Comparison of ENCODE assay signal across 8 mouse cellular contexts in genomic region chr5:123135471-123136360, GRCm38 (mm10). TPM values are rescaled to one million over a fixed set of nuclear protein-coding genes. Genes with fewer than 3 reads are reported as not detected.
DNase-seq lines count a peak whose midpoint lies in the region; ATAC-seq and TF ChIP-seq lines count a peak whose summit lies in the region.

No protein-coding gene starts in this region.

- peak overlapping the region; percentile 100 for H3K27ac ChIP-seq in embryonic facial prominence, embryonic 15.5 days (replicated peaks)
- H3K27ac ChIP-seq in heart, embryonic 12.5 days (ENCODE audit: poor library complexity, severe bottlenecking): peak overlapping the region; percentile 100
- peak overlapping the region; percentile 100 for H3K27ac ChIP-seq in kidney, embryonic 16.5 days (ENCODE audit: low read length)
- H3K27ac ChIP-seq in liver, postnatal 0 days (ENCODE audit: low read depth): peak overlapping the region; percentile 100
- peak overlapping the region; percentile 100 for H3K27ac ChIP-seq in neural tube, embryonic 14.5 days (ENCODE audit: low read depth, low read length)

- H3K79me3 ChIP-seq in C2C12 (ENCODE audit: low read depth): peaks cover 15% of the 10 kb centered on the region

- DNase-seq in adrenal gland, postnatal 14 days: peak; percentile 96
- peak; percentile 89 for DNase-seq in liver, postnatal 0 days
- DNase-seq in thymus, postnatal 4 days: peak; percentile 55

- peak overlapping the region; percentile 40; the same call in 1 of the 2 replicates for H3K9ac ChIP-seq in embryonic facial prominence, embryonic 15.5 days
- peak overlapping the region; percentile 98 for H3K9ac ChIP-seq in heart, embryonic 12.5 days
- peak overlapping the region; percentile 90 for H3K9ac ChIP-seq in kidney, embryonic 16.5 days (replicated peaks; ENCODE audit: low read length)
- peak overlapping the region; percentile 99 for H3K9ac ChIP-seq in liver, postnatal 0 days (replicated peaks)
- H3K9ac ChIP-seq in neural tube, embryonic 14.5 days (replicated peaks; ENCODE audit: low read depth, low read length): peak overlapping the region; percentile 100

- 3% methylated on average over 30 of the region's 30 CpGs for WGBS in embryonic facial prominence, embryonic 15.5 days
- WGBS in heart, embryonic 12.5 days: under 1% methylated on average over 30 of the region's 30 CpGs
- 4% methylated on average over 30 of the region's 30 CpGs for WGBS in kidney, embryonic 16.5 days
- 18% methylated on average over 30 of the region's 30 CpGs for WGBS in liver, postnatal 0 days (ENCODE audit: insufficient replicate concordance)
- 1% methylated on average over 30 of the region's 30 CpGs for WGBS in neural tube, embryonic 14.5 days

- no peaks in the 10 kb centered on the region for H3K27me3 ChIP-seq in C2C12 (ENCODE audit: control insufficient read depth, insufficient read depth, insufficient read length)
- H3K27me3 ChIP-seq in embryonic facial prominence, embryonic 15.5 days: no peaks in the 10 kb centered on the region
- H3K27me3 ChIP-seq in heart, embryonic 12.5 days (replicated peaks): no peaks in the 10 kb centered on the region
- no peaks in the 10 kb centered on the region for H3K27me3 ChIP-seq in kidney, embryonic 16.5 days (ENCODE audit: insufficient read depth, low read length)
- H3K27me3 ChIP-seq in liver, postnatal 0 days (ENCODE audit: insufficient read depth, low read length): no peaks in the 10 kb centered on the region
- H3K27me3 ChIP-seq in neural tube, embryonic 14.5 days (ENCODE audit: control insufficient read depth, insufficient read depth, low read length): no peaks in the 10 kb centered on the region

- no peak; the same call in none of the 2 replicates for TF ChIP-seq EP300 in liver, postnatal 0 days (IDR thresholded peaks at IDR 0.05; ENCODE audit: low read depth)

- H3K36me3 ChIP-seq in C2C12 (ENCODE audit: control insufficient read depth, insufficient read depth): peaks cover 8% of the 10 kb centered on the region
- 0 out of 2 replicates have a peak, but pooled peaks cover 7% of the 10 kb centered on the region for H3K36me3 ChIP-seq in embryonic facial prominence, embryonic 15.5 days
- no peaks in the 10 kb centered on the region for H3K36me3 ChIP-seq in heart, embryonic 12.5 days
- peaks cover 10% of the 10 kb centered on the region; the same call in 1 of the 2 replicates for H3K36me3 ChIP-seq in kidney, embryonic 16.5 days (ENCODE audit: insufficient read depth, low read length)
- H3K36me3 ChIP-seq in liver, postnatal 0 days (replicated peaks; ENCODE audit: insufficient read depth, low read length): peaks cover 14% of the 10 kb centered on the region
- peaks cover 9% of the 10 kb centered on the region; the same call in 1 of the 2 replicates for H3K36me3 ChIP-seq in neural tube, embryonic 14.5 days (ENCODE audit: control insufficient read depth, insufficient read depth, low read length)

- peaks cover 40% of the 10 kb centered on the region for H3K79me2 ChIP-seq in C2C12 (ENCODE audit: control insufficient read depth, insufficient read depth)

- ATAC-seq in embryonic facial prominence, embryonic 15.5 days (ENCODE audit: insufficient number of reproducible peaks, low FRiP score, low TSS enrichment, low read depth): no peak; the same call in 1 of the 2 replicates
- peak; percentile 75 for ATAC-seq in heart, embryonic 12.5 days (ENCODE audit: insufficient number of reproducible peaks, low FRiP score)
- no peak for ATAC-seq in kidney, embryonic 16.5 days (ENCODE audit: low FRiP score, low TSS enrichment)
- ATAC-seq in liver, postnatal 0 days: peak; percentile 55
- ATAC-seq in neural tube, embryonic 14.5 days (ENCODE audit: low read depth): peak; percentile 4; the same call in 1 of the 2 replicates

- peak overlapping the region; percentile 38 for H3ac ChIP-seq in C2C12 (ENCODE audit: control insufficient read depth, insufficient read length, low read depth)

- TF ChIP-seq CTCF in C2C12 (IDR thresholded peaks at IDR 0.05; ENCODE audit: control insufficient read depth, insufficient read depth, insufficient read length): no peak
- TF ChIP-seq CTCF in liver, postnatal 0 days (IDR thresholded peaks at IDR 0.05; ENCODE audit: low read depth): no peak

- peak overlapping the region; percentile 97 for H3K4me2 ChIP-seq in embryonic facial prominence, embryonic 15.5 days (replicated peaks)
- peak overlapping the region; percentile 94 for H3K4me2 ChIP-seq in heart, embryonic 12.5 days
- H3K4me2 ChIP-seq in kidney, embryonic 16.5 days (replicated peaks; ENCODE audit: low read depth, low read length): peak overlapping the region; percentile 94
- peak overlapping the region; percentile 88 for H3K4me2 ChIP-seq in liver, postnatal 0 days (ENCODE audit: low read depth, low read length)
- peak overlapping the region; percentile 100 for H3K4me2 ChIP-seq in neural tube, embryonic 14.5 days (ENCODE audit: low read depth, low read length)

- H3K4me1 ChIP-seq in embryonic facial prominence, embryonic 15.5 days: peaks cover 72% of the 10 kb centered on the region
- peaks cover 78% of the 10 kb centered on the region for H3K4me1 ChIP-seq in heart, embryonic 12.5 days (replicated peaks)
- H3K4me1 ChIP-seq in kidney, embryonic 16.5 days (ENCODE audit: insufficient read depth, low read length): peaks cover 65% of the 10 kb centered on the region
- peaks cover 69% of the 10 kb centered on the region for H3K4me1 ChIP-seq in liver, postnatal 0 days (ENCODE audit: insufficient read depth)
- peaks cover 62% of the 10 kb centered on the region for H3K4me1 ChIP-seq in neural tube, embryonic 14.5 days (ENCODE audit: control insufficient read depth, insufficient read depth, low read length)

- no peaks in the 10 kb centered on the region for H3K9me3 ChIP-seq in embryonic facial prominence, embryonic 15.5 days (replicated peaks)
- H3K9me3 ChIP-seq in heart, embryonic 12.5 days (replicated peaks): no peaks in the 10 kb centered on the region
- no peaks in the 10 kb centered on the region for H3K9me3 ChIP-seq in kidney, embryonic 16.5 days (ENCODE audit: low read length)
- no peaks in the 10 kb centered on the region for H3K9me3 ChIP-seq in liver, postnatal 0 days (ENCODE audit: low read length)
- no peaks in the 10 kb centered on the region for H3K9me3 ChIP-seq in neural tube, embryonic 14.5 days (ENCODE audit: control insufficient read depth, low read length)

- peak overlapping the region; percentile 28 for H3K4me3 ChIP-seq in C2C12 (ENCODE audit: insufficient read depth, poor library complexity, severe bottlenecking)
- H3K4me3 ChIP-seq in embryonic facial prominence, embryonic 15.5 days (replicated peaks): peak overlapping the region; percentile 85
- peak overlapping the region; percentile 67 for H3K4me3 ChIP-seq in heart, embryonic 12.5 days
- peak overlapping the region; percentile 59 for H3K4me3 ChIP-seq in kidney, embryonic 16.5 days (ENCODE audit: low read length)
- peak overlapping the region; percentile 94 for H3K4me3 ChIP-seq in liver, postnatal 0 days (ENCODE audit: low read depth, low read length)
- peak overlapping the region; percentile 92 for H3K4me3 ChIP-seq in neural tube, embryonic 14.5 days (ENCODE audit: low read depth, low read length)

TF ChIP-seq in C2C12, 6 proteins besides CTCF, POLR2A, EP300 and RAD21:
- TF ChIP-seq CEBPB (IDR thresholded peaks at IDR 0.05; ENCODE audit: low read depth) (no peak), MYOD1 (IDR thresholded peaks at IDR 0.05; ENCODE audit: control insufficient read depth, insufficient read length, low read depth) (peak; percentile 85), MAX (IDR thresholded peaks at IDR 0.05) (peak; percentile 19)

RNA-seq across cellular contexts. Expression of gene Rhof, which starts 3.2 kb away (rescaled TPM):
- polyA plus RNA-seq in C2C12 (2012; fragmentation: generic; extraction: Trizol): 1.9 TPM
- total RNA-seq in adrenal gland, postnatal 14 days (2021): 0.89 and 4.2 TPM in 2 replicates
- 5.4 and 6.4 TPM in 2 replicates for polyA plus RNA-seq in embryonic facial prominence, embryonic 15.5 days (2015; fragmentation: Nextera tagmentation; extraction: Ambion mirVana)
- polyA plus RNA-seq in heart, embryonic 12.5 days (2016; fragmentation: Nextera tagmentation; extraction: Ambion mirVana): 1.0 and 1.3 TPM in 2 replicates
- polyA plus RNA-seq in kidney, embryonic 16.5 days (2015; fragmentation: Nextera tagmentation; extraction: Ambion mirVana): 3.2 and 3.8 TPM in 2 replicates
- 2.1 and 2.4 TPM in 2 replicates for polyA plus RNA-seq in liver, postnatal 0 days (2015; fragmentation: Nextera tagmentation; extraction: Ambion mirVana)
- polyA plus RNA-seq in neural tube, embryonic 14.5 days (2014; fragmentation: Nextera tagmentation; extraction: Ambion mirVana): 8.9 and 13.1 TPM in 2 replicates

RNA-seq across cellular contexts. Expression of gene Setd1b, which starts 6.3 kb away (rescaled TPM):
- 4.4 TPM for polyA plus RNA-seq in C2C12 (2012; fragmentation: generic; extraction: Trizol)
- total RNA-seq in adrenal gland, postnatal 14 days (2021): 25.5 and 29.7 TPM in 2 replicates
- polyA plus RNA-seq in embryonic facial prominence, embryonic 15.5 days (2015; fragmentation: Nextera tagmentation; extraction: Ambion mirVana): 11.4 TPM in 2 replicates
- 7.4 and 8.1 TPM in 2 replicates for polyA plus RNA-seq in heart, embryonic 12.5 days (2016; fragmentation: Nextera tagmentation; extraction: Ambion mirVana)
- 8.4 and 11.0 TPM in 2 replicates for polyA plus RNA-seq in kidney, embryonic 16.5 days (2015; fragmentation: Nextera tagmentation; extraction: Ambion mirVana)
- 3.6 and 4.3 TPM in 2 replicates for polyA plus RNA-seq in liver, postnatal 0 days (2015; fragmentation: Nextera tagmentation; extraction: Ambion mirVana)
- 13.0 and 15.9 TPM in 2 replicates for polyA plus RNA-seq in neural tube, embryonic 14.5 days (2014; fragmentation: Nextera tagmentation; extraction: Ambion mirVana)

RNA-seq across cellular contexts. Expression of gene Psmd9, which starts 33.5 kb away (rescaled TPM):
- polyA plus RNA-seq in C2C12 (2012; fragmentation: generic; extraction: Trizol): 33.2 TPM
- total RNA-seq in adrenal gland, postnatal 14 days (2021): 25.6 and 28.6 TPM in 2 replicates
- 92.3 and 95.4 TPM in 2 replicates for polyA plus RNA-seq in embryonic facial prominence, embryonic 15.5 days (2015; fragmentation: Nextera tagmentation; extraction: Ambion mirVana)
- polyA plus RNA-seq in heart, embryonic 12.5 days (2016; fragmentation: Nextera tagmentation; extraction: Ambion mirVana): 58.5 and 58.6 TPM in 2 replicates
- 86.9 and 87.9 TPM in 2 replicates for polyA plus RNA-seq in kidney, embryonic 16.5 days (2015; fragmentation: Nextera tagmentation; extraction: Ambion mirVana)
- 116 and 120 TPM in 2 replicates for polyA plus RNA-seq in liver, postnatal 0 days (2015; fragmentation: Nextera tagmentation; extraction: Ambion mirVana)
- 63.9 and 78.7 TPM in 2 replicates for polyA plus RNA-seq in neural tube, embryonic 14.5 days (2014; fragmentation: Nextera tagmentation; extraction: Ambion mirVana)

RNA-seq across cellular contexts. Expression of gene Hpd, which starts 46.8 kb away (rescaled TPM):
- not detected for polyA plus RNA-seq in C2C12 (2012; fragmentation: generic; extraction: Trizol)
- 9.9 and 203 TPM in 2 replicates for total RNA-seq in adrenal gland, postnatal 14 days (2021)
- polyA plus RNA-seq in embryonic facial prominence, embryonic 15.5 days (2015; fragmentation: Nextera tagmentation; extraction: Ambion mirVana): not detected in 2 replicates
- polyA plus RNA-seq in heart, embryonic 12.5 days (2016; fragmentation: Nextera tagmentation; extraction: Ambion mirVana): not detected in 2 replicates
- 0.23 and 0.29 TPM in 2 replicates for polyA plus RNA-seq in kidney, embryonic 16.5 days (2015; fragmentation: Nextera tagmentation; extraction: Ambion mirVana)
- 638 and 713 TPM in 2 replicates for polyA plus RNA-seq in liver, postnatal 0 days (2015; fragmentation: Nextera tagmentation; extraction: Ambion mirVana)
- polyA plus RNA-seq in neural tube, embryonic 14.5 days (2014; fragmentation: Nextera tagmentation; extraction: Ambion mirVana): not detected in 2 replicates

Comparison
In these comparisons a context has a peak if more than half of its experiments do, and no peak if none do; other contexts are left out.
1. H3K4me3 ChIP-seq: peak in every context shown above with its lines; median percentile 94 in liver, postnatal 0 days; 92 in neural tube, embryonic 14.5 days; 85 in embryonic facial prominence, embryonic 15.5 days; 67 in heart, embryonic 12.5 days; 59 in kidney, embryonic 16.5 days; 28 in C2C12.
2. ATAC-seq: peak in heart, embryonic 12.5 days (single experiment), liver, postnatal 0 days (single experiment) and neural tube, embryonic 14.5 days (single experiment); none in embryonic facial prominence, embryonic 15.5 days (single experiment) and kidney, embryonic 16.5 days (single experiment).
3. H3K9ac ChIP-seq: peak in every context shown above with its lines; median percentile 100 in neural tube, embryonic 14.5 days; 99 in liver, postnatal 0 days; 98 in heart, embryonic 12.5 days; 90 in kidney, embryonic 16.5 days; 40 in embryonic facial prominence, embryonic 15.5 days.
4. Peak in every context shown above with its lines, with median percentiles within 50 percentile points of each other: DNase-seq, H3K27ac ChIP-seq and H3K4me2 ChIP-seq.